Mouse (Mus musculus) megakaryocyte, embryonic 14.5 days (primary cell): ENCODE results near the gene Tec.

Experiments used
- FLI1 ChIP-seq: IDR thresholded peaks from 2 replicates; pipeline ENCODE4 v1.6.1; 2012; ENCODE audit warnings: low read length, inconsistent platforms, mixed read lengths
- GATA1 ChIP-seq: IDR thresholded peaks from 3 replicates; pipeline ENCODE4 v1.6.1; 2012; ENCODE audit warnings: mixed read lengths, low read length, inconsistent platforms, borderline replicate concordance

GRCm38 (mm10) chr5:72886458-72887222, 18.4 kb upstream of the Tec start:
- TF ChIP-seq FLI1: no peak
- TF ChIP-seq GATA1: no peak
